Mouse (Mus musculus) testis, adult 2 months (tissue): Measurements from ENCODE around the gene Gm10518. TPM values are rescaled to one million over a fixed set of nuclear protein-coding genes. Genes with fewer than 3 reads are reported as not detected.
A peak's percentile ranks its signal among the peaks of the same experiment; 100 is the strongest.

ENCODE experiments used
- H3K27ac ChIP-seq: fragments of 200-500 bp; 2 replicates; pipeline ENCODE4 v1.5.1; 2012; ENCODE audit warnings: low read depth, low read length; ENCODE audit not compliant: control insufficient read depth, insufficient read depth
- H3K27me3 ChIP-seq: fragments of 200-500 bp; 2 replicates; pipeline ENCODE4 v1.6.1; 2012; ENCODE audit warnings: mild to moderate bottlenecking, low read length, moderate library complexity; ENCODE audit not compliant: control insufficient read depth, insufficient read depth
- H3K36me3 ChIP-seq: fragments of 200-500 bp; 2 replicates; pipeline ENCODE4 v1.6.1; 2012; ENCODE audit warnings: mild to moderate bottlenecking, low read length; ENCODE audit not compliant: control insufficient read depth, insufficient read depth
- H3K4me1 ChIP-seq: fragments of 200-500 bp; 2 replicates; pipeline ENCODE4 v1.6.1; 2012; ENCODE audit warnings: low read length; ENCODE audit not compliant: control insufficient read depth, insufficient read depth
- H3K4me3 ChIP-seq: fragments of 200-500 bp; 2 replicates; pipeline ENCODE4 v1.5.1; 2012; ENCODE audit warnings: low read depth, mild to moderate bottlenecking, low read length, moderate library complexity, mixed read lengths; ENCODE audit not compliant: control insufficient read depth
- CTCF ChIP-seq: fragments of 200-500 bp; IDR thresholded peaks from 2 replicates; pipeline ENCODE4 v1.5.1; 2012; ENCODE audit warnings: low read depth, mild to moderate bottlenecking, inconsistent platforms, low read length, moderate library complexity; ENCODE audit not compliant: control insufficient read depth, insufficient read depth, insufficient replicate concordance
- POLR2A ChIP-seq: fragments of 200-500 bp; IDR thresholded peaks from 2 replicates; pipeline ENCODE4 v1.6.1; 2012; ENCODE audit warnings: low read depth, mild to moderate bottlenecking, inconsistent platforms, low read length, moderate library complexity; ENCODE audit not compliant: control insufficient read depth
- polyA plus RNA-seq: library from polyadenylated mRNA; depleted of rRNA; stranded (reverse); fragments of >200 nt; gene quantifications from 2 replicates; pipeline ENCODE4 v1.2.3, GENCODE M21; 2012

Gene Gm10518
- polyA plus RNA-seq, 1 experiment: 6.2 TPM

DNA sequence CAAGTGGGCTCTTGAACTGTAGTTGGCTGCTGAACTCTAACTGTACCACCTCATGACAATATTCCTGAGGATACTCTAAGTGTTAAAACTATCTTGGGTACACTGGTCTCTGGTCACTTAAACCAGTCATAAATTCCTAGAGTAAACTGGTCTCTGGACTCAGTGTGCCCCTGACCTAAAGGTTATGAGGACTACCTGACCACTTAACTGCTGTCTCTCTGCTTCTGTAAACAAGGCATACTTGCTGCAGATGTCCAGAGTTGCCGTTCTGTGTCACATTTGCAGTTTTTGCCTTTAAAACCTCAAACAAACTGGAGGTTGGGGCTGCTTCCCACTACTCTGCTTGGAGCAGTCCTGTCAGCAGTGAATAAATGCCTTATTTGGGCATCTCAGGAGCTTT is 30.4 kb downstream of the Gm10518 start:
- Histone ChIP-seq H3K27me3 (no peaks in the 10 kb centered on the region), H3K36me3 (no peaks in the 10 kb centered on the region), H3K4me3 (no peak overlapping the region), H3K4me1 (peaks cover 2% of the 10 kb centered on the region; the same call in 1 of the 2 replicates), H3K27ac (no peak overlapping the region)
- TF ChIP-seq POLR2A (no peak), CTCF (no peak)

DNA sequence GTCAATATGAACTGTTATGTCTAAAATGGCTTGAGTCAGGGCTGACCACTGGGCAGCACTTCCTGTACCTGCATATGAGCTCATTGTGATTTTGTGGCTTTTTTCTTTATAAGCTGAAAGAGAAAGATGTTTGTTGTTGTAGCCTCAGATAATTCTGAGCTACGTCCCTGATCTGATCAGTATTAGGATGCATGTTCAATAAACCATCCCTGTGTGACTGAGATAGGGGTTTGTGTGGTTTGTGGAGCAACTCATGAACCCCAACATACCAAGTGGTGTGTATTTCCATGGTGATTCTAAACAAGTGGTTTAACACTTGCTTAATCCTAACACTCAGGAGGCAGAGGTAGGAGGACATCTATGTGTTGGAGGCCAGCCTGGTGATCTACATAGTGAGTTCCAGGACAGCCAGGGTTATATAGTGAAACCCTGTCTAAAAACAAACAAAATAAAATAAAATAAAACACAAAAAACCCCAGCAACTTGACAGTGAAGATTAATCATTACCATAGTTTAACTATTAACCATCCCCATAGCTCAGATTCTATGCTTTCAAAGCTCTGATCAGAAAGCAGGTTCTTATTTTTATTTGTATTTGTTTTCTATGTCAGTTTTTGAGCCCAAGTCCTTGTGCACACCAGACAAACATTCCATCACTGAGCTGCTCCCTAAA is 32.7 kb downstream of the Gm10518 start:
- Histone ChIP-seq H3K4me3 (no peak overlapping the region), H3K4me1 (peaks cover 2% of the 10 kb centered on the region; the same call in 1 of the 2 replicates), H3K27ac (no peak overlapping the region), H3K36me3 (no peaks in the 10 kb centered on the region), H3K27me3 (no peaks in the 10 kb centered on the region)
- no peak for TF ChIP-seq CTCF
- no peak for TF ChIP-seq POLR2A

- no peak overlapping the region for H3K27ac ChIP-seq
- H3K36me3 ChIP-seq: no peaks in the 10 kb centered on the region
- no peak for TF ChIP-seq POLR2A
- TF ChIP-seq CTCF: no peak
- H3K4me1 ChIP-seq: peaks cover 2% of the 10 kb centered on the region; the same call in 1 of the 2 replicates
- H3K27me3 ChIP-seq: no peaks in the 10 kb centered on the region
- H3K4me3 ChIP-seq: no peak overlapping the region
These were observed 33.5 kb downstream of the Gm10518 start for GRCm38 (mm10) chr1:179836426-179837404.

DNA sequence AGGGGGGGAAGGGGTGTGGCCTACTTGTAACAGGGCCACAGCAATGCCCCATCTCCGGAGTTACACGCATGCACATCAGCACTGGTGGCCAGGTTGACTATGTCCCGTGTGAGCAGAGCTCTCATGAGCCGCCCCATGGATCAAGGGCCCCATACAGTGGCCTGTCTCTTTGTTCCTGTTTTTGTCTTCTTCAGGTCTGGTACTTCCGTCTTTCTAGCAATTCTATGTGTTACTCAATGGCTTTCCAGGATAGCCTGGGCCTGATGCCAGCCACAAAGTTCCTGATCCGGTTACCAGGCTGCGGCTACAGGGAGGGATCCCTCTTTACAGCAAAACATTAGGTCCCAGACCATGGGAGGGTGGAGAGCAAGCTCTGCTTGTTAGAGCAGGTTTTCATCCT is 39.4 kb downstream of the Gm10518 start:
- TF ChIP-seq POLR2A (no peak), CTCF (no peak)
- H3K4me3 ChIP-seq: no peak overlapping the region
- H3K27me3 ChIP-seq: no peaks in the 10 kb centered on the region
- H3K27ac ChIP-seq: no peak overlapping the region
- H3K36me3 ChIP-seq: no peaks in the 10 kb centered on the region
- peaks cover 10% of the 10 kb centered on the region for H3K4me1 ChIP-seq

DNA sequence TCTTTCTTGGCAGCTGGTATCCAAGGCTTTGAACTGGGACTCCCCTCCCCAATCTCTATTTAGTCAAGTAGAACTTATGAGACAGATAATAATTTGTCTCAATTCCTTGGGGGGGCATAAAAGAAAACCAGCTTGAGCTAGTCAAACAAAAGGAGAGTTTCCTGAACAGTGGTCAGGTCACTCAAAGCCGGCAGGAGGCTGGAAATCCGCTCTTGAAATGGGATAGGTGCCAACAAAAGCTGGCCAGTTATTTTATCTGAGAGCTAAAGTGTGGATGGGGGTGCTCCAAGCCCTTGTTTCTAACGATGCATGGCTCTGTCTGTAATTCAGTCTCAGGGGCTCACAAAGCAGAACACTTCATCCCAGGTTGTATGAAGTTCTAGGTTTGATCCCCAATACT is 40.8 kb downstream of the Gm10518 start:
- H3K27ac ChIP-seq: no peak overlapping the region
- H3K4me1 ChIP-seq: peaks cover 9% of the 10 kb centered on the region
- H3K4me3 ChIP-seq: no peak overlapping the region
- no peaks in the 10 kb centered on the region for H3K36me3 ChIP-seq
- TF ChIP-seq POLR2A: no peak
- no peak for TF ChIP-seq CTCF
- no peaks in the 10 kb centered on the region for H3K27me3 ChIP-seq

- no peaks in the 10 kb centered on the region for H3K36me3 ChIP-seq
These were observed 41.7 kb downstream of the Gm10518 start for GRCm38 (mm10) chr1:179844894-179845293.

More at GRCm38 (mm10) chr1:179844894-179845293, 41.7 kb downstream of the Gm10518 start:
- Histone ChIP-seq H3K27me3 (no peaks in the 10 kb centered on the region), H3K4me1 (peaks cover 9% of the 10 kb centered on the region), H3K4me3 (no peak overlapping the region), H3K27ac (no peak overlapping the region)
- peak; percentile 53; the same call in 1 of the 2 replicates for TF ChIP-seq CTCF
- TF ChIP-seq POLR2A: no peak
